In the genomic region with DNA sequence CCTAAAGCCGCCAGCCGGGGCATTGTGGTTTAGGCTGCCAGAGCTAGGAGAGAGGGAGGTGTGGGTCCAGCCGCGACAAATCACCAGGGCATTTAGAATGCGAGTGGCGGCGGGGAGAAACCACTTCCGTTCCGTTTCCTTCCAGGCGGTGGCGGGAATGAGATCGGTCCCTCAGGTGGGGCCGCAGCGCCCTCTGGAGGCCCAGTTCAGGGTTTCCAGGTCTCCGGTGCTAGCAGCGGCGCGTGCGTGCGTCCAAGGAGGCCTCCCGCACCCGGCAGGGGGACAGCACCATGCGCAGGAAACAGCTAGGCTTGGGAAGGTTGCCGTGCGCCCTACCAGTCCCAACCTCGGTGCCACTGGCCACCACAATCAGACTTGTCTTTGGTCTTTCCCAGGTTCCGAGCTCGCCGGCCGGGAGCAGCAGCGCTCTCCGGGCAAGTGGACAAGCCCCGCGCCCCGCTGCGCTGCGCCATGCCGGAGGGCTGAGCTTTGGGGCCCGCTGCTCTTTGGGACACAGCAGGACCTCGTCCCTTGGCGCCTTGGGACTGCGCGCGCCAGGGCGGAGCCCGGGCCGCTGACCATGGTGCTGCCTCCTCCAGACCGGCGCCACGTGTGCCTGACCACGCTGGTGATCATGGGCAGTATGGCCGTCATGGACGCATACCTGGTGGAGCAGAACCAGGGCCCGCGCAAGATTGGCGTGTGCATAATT, we compare ENCODE assay signal across 8 mouse cellular contexts. TPM values are rescaled to one million over a fixed set of nuclear protein-coding genes. Genes with fewer than 3 reads are reported as not detected.
A peak's percentile ranks its signal among the peaks of the same experiment; 100 is the strongest.
DNase-seq lines count a peak whose midpoint lies in the region; ATAC-seq lines count a peak whose summit lies in the region.

No protein-coding gene starts in this region.

- H3K27ac ChIP-seq in hindbrain, embryonic 12.5 days: no peak overlapping the region
- no peak overlapping the region for H3K27ac ChIP-seq in lung, embryonic 16.5 days (ENCODE audit: low read length)

- WGBS in hindbrain, embryonic 12.5 days: 4% methylated on average over 56 of the region's 56 CpGs
- 3% methylated on average over 55 of the region's 56 CpGs for WGBS in lung, embryonic 16.5 days

- peak overlapping the region; percentile 60 for H3K9ac ChIP-seq in hindbrain, embryonic 12.5 days
- H3K9ac ChIP-seq in lung, embryonic 16.5 days (ENCODE audit: low read length): peak overlapping the region; percentile 32; the same call in 1 of the 2 replicates

- no peaks in the 10 kb centered on the region for H3K9me3 ChIP-seq in hindbrain, embryonic 12.5 days (replicated peaks)
- no peaks in the 10 kb centered on the region for H3K9me3 ChIP-seq in lung, embryonic 16.5 days (ENCODE audit: control insufficient read depth, low read length)

- ATAC-seq in hindbrain, embryonic 12.5 days (ENCODE audit: low FRiP score): peak; percentile 62
- ATAC-seq in lung, embryonic 16.5 days (ENCODE audit: low read depth): peak; percentile 84

- H3K4me1 ChIP-seq in hindbrain, embryonic 12.5 days: peaks cover 22% of the 10 kb centered on the region
- peaks cover 25% of the 10 kb centered on the region for H3K4me1 ChIP-seq in lung, embryonic 16.5 days (replicated peaks; ENCODE audit: control insufficient read depth, insufficient read depth, low read length)

- H3K4me3 ChIP-seq in hindbrain, embryonic 12.5 days: peak overlapping the region; percentile 39
- H3K4me3 ChIP-seq in lung, embryonic 16.5 days (ENCODE audit: low read length): peak overlapping the region; percentile 45

- DNase-seq in Muller cell, postnatal 12 days (ENCODE audit: inconsistent ontology term): peak; percentile 92
- peak; percentile 94 to 97 for DNase-seq in cerebellum, adult 18-20 months
- peak; percentile 83 for DNase-seq in forelimb bud, embryonic 11.5 days (ENCODE audit: low read depth, low spot score)
- DNase-seq in layer of hippocampus, adult 9-11 months: peak; percentile 81
- peak; percentile 70 for DNase-seq in ovary, postnatal 14 days (ENCODE audit: low spot score)
- DNase-seq in thymus, postnatal 0 days (ENCODE audit: low spot score): peak; percentile 88

- no peaks in the 10 kb centered on the region for H3K27me3 ChIP-seq in hindbrain, embryonic 12.5 days
- H3K27me3 ChIP-seq in lung, embryonic 16.5 days (ENCODE audit: control insufficient read depth, insufficient read depth, low read depth, low read length): peaks cover 19% of the 10 kb centered on the region; the same call in 1 of the 2 replicates

- H3K36me3 ChIP-seq in hindbrain, embryonic 12.5 days: peaks cover 33% of the 10 kb centered on the region
- H3K36me3 ChIP-seq in lung, embryonic 16.5 days (ENCODE audit: control insufficient read depth, insufficient read depth, low read length): no peaks in the 10 kb centered on the region; the same call in 1 of the 2 replicates

- peak overlapping the region; percentile 88 for H3K4me2 ChIP-seq in hindbrain, embryonic 12.5 days (replicated peaks)
- peak overlapping the region; percentile 77 for H3K4me2 ChIP-seq in lung, embryonic 16.5 days (ENCODE audit: low read depth, low read length)

RNA-seq across cellular contexts. Expression of a gene that starts 2.0 kb away (rescaled TPM):
- 22.9 and 23.2 TPM in 2 replicates for polyA plus RNA-seq in hindbrain, embryonic 12.5 days (2016; fragmentation: Nextera tagmentation; extraction: Ambion mirVana)
- 4.7 and 5.8 TPM in 2 replicates for polyA plus RNA-seq in lung, embryonic 16.5 days (2015; fragmentation: Nextera tagmentation; extraction: Ambion mirVana)
- 35.5 and 37.2 TPM in 2 replicates for polyA plus RNA-seq in thymus, postnatal 0 days (2015; fragmentation: Nextera tagmentation; extraction: Ambion mirVana)

RNA-seq across cellular contexts. Expression of a gene that starts 31.5 kb away (rescaled TPM):
- 34.1 and 38.5 TPM in 2 replicates for polyA plus RNA-seq in hindbrain, embryonic 12.5 days (2016; fragmentation: Nextera tagmentation; extraction: Ambion mirVana)
- polyA plus RNA-seq in lung, embryonic 16.5 days (2015; fragmentation: Nextera tagmentation; extraction: Ambion mirVana): 31.4 and 34.5 TPM in 2 replicates
- polyA plus RNA-seq in thymus, postnatal 0 days (2015; fragmentation: Nextera tagmentation; extraction: Ambion mirVana): 49.4 and 71.1 TPM in 2 replicates

RNA-seq across cellular contexts. Expression of a gene that starts 41.6 kb away (rescaled TPM):
- 84.5 and 90.8 TPM in 2 replicates for polyA plus RNA-seq in hindbrain, embryonic 12.5 days (2016; fragmentation: Nextera tagmentation; extraction: Ambion mirVana)
- 565 and 642 TPM in 2 replicates for polyA plus RNA-seq in lung, embryonic 16.5 days (2015; fragmentation: Nextera tagmentation; extraction: Ambion mirVana)
- polyA plus RNA-seq in thymus, postnatal 0 days (2015; fragmentation: Nextera tagmentation; extraction: Ambion mirVana): 2,725 and 3,094 TPM in 2 replicates

RNA-seq across cellular contexts. Expression of a gene that starts 47.7 kb away (rescaled TPM):
- polyA plus RNA-seq in hindbrain, embryonic 12.5 days (2016; fragmentation: Nextera tagmentation; extraction: Ambion mirVana): 217 and 245 TPM in 2 replicates
- 550 and 593 TPM in 2 replicates for polyA plus RNA-seq in lung, embryonic 16.5 days (2015; fragmentation: Nextera tagmentation; extraction: Ambion mirVana)
- 113 and 122 TPM in 2 replicates for polyA plus RNA-seq in thymus, postnatal 0 days (2015; fragmentation: Nextera tagmentation; extraction: Ambion mirVana)
